Mouse (Mus musculus): ENCODE results near the gene Polr3b. TPM values are rescaled to one million over a fixed set of nuclear protein-coding genes. Genes with fewer than 3 reads are reported as not detected.

Gene Polr3b
- polyA plus RNA-seq, 1 experiment from 2014 or later, result 15.8 TPM

DNA sequence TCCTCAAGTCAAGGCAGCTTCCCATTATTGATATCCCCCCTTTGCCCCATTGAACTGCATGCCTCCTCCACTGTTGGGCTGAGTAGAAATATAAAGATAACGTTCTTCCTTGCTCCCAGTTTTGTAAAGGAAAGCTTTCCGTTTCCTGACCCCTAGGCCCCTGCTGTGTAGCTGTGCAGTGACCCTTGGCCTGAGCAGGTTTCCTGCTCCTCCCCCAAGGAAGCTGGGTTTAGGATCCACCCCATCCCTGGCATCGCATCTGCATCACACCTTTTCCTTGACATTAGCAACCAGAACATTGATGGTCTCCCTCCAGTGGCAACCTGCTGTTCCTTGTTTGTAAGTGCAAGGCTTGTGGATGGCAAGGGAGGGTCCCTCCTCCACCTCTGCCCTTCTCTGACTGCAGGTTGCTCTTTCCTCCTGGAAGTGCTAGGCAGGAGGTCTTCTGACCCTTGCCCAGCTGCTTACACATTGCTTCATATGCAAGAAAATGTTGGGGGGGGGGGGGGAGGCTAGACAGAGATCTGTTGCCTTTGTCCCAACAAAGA is 43.7 kb downstream of the Polr3b start:
- Histone ChIP-seq H3K27me3 (replicated peaks; ENCODE audit: control insufficient read depth, insufficient read depth, low read length) (no peaks in the 10 kb centered on the region), H3K4me3 (ENCODE audit: low read depth, low read length) (no peak overlapping the region), H3K9me3 (ENCODE audit: control insufficient read depth, low read length) (no peaks in the 10 kb centered on the region), H3K36me3 (ENCODE audit: control insufficient read depth, insufficient read depth, low read length) (peaks cover 13% of the 10 kb centered on the region; the same call in 1 of the 2 replicates), H3K27ac (ENCODE audit: low read depth, low read length) (no peak overlapping the region), H3K9ac (ENCODE audit: low read depth, low read length) (no peak overlapping the region), H3K4me1 (replicated peaks; ENCODE audit: control insufficient read depth, insufficient read depth, low read length) (no peaks in the 10 kb centered on the region), H3K4me2 (no peak overlapping the region)
- ATAC-seq (replicated peaks; ENCODE audit: low FRiP score) (no peak), DNase-seq (ENCODE audit: low spot score) (no peak)
- WGBS, result 63% methylated on average over 3 of the region's 3 CpGs

DNA sequence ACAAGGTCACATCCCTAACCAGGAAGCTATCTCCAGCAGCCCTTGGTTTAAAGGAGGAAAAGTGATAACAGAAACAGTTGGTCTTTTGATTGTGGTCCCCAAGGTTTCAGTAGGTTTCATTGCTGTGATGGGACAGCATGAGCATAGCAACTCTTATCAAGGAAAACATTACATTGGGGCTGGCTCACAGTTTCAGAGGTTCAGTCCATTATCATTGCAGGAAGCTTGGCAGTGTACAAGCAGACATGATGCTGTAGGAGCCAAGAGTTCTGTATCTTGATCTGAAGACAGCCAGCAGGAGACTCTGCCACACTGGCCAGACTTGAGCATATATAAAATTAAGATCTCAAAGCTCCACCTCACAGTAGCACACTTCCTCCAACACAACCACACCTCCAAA is 53.6 kb downstream of the Polr3b start:
- ATAC-seq (replicated peaks; ENCODE audit: low FRiP score), result no peak
- no peaks in the 10 kb centered on the region for H3K9me3 ChIP-seq (ENCODE audit: control insufficient read depth, low read length)
- no peak overlapping the region for H3K9ac ChIP-seq (ENCODE audit: low read depth, low read length)
- no peaks in the 10 kb centered on the region for H3K4me1 ChIP-seq (replicated peaks; ENCODE audit: control insufficient read depth, insufficient read depth, low read length)
- no peak overlapping the region for H3K27ac ChIP-seq (ENCODE audit: low read depth, low read length)
- no peak overlapping the region for H3K4me3 ChIP-seq (ENCODE audit: low read depth, low read length)
- peaks cover 10% of the 10 kb centered on the region; the same call in 1 of the 2 replicates for H3K36me3 ChIP-seq (ENCODE audit: control insufficient read depth, insufficient read depth, low read length)
- no peaks in the 10 kb centered on the region for H3K27me3 ChIP-seq (replicated peaks; ENCODE audit: control insufficient read depth, insufficient read depth, low read length)
- no peak for DNase-seq (ENCODE audit: low spot score)
- H3K4me2 ChIP-seq, result no peak overlapping the region

DNA sequence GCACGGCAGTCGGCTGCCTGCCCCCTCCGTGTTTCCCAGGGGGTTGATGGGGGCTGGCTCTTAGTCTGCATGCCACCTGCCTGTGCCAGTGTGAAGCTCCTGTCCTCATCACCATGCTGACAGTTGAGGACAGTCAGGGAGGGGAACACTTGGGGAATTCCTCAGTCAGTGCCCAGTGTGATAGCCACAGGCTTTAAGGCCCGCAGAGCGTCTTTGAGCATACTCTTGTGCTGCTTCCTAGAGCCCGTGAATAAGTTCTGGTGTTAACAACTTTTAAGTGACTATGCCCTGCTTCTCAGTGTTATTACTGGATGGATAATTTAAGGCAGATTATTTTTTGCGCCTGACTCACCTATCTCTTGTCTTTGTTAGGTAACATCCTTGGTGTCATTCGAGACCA is 54.4 kb downstream of the Polr3b start:
- no peak overlapping the region for H3K4me3 ChIP-seq (ENCODE audit: low read depth, low read length)
- DNase-seq (ENCODE audit: low spot score) (no peak), ATAC-seq (replicated peaks; ENCODE audit: low FRiP score) (no peak)
- H3K27ac ChIP-seq (ENCODE audit: low read depth, low read length), result no peak overlapping the region
- H3K27me3 ChIP-seq (replicated peaks; ENCODE audit: control insufficient read depth, insufficient read depth, low read length), result no peaks in the 10 kb centered on the region
- H3K4me1 ChIP-seq (replicated peaks; ENCODE audit: control insufficient read depth, insufficient read depth, low read length), result no peaks in the 10 kb centered on the region
- no peak overlapping the region for H3K9ac ChIP-seq (ENCODE audit: low read depth, low read length)
- peaks cover 11% of the 10 kb centered on the region; the same call in 1 of the 2 replicates for H3K36me3 ChIP-seq (ENCODE audit: control insufficient read depth, insufficient read depth, low read length)
- 93% methylated on average over 8 of the region's 8 CpGs for WGBS
- no peaks in the 10 kb centered on the region for H3K9me3 ChIP-seq (ENCODE audit: control insufficient read depth, low read length)
- no peak overlapping the region for H3K4me2 ChIP-seq

DNA sequence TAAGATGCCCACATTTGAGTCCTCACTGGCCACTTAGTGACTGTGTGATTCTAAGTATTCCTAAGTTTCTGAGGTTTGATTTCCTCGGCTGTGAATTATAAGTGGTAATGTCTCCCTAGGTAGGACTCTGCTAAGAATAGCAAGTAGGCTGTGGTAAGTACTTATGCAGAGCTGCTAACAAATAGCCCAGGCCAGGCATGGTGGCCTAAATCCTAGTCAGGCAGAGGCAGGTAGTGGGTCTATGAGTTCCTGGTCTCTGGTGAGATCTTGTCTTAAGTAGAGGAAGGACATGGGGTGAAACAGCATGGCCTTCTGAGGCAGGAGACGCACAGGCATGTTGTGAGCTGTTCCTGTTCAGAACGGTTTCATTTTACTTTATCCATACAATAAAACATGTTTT is 55.8 kb downstream of the Polr3b start:
- Histone ChIP-seq H3K36me3 (ENCODE audit: control insufficient read depth, insufficient read depth, low read length) (peaks cover 13% of the 10 kb centered on the region; the same call in 1 of the 2 replicates), H3K27ac (ENCODE audit: low read depth, low read length) (no peak overlapping the region), H3K4me3 (ENCODE audit: low read depth, low read length) (no peak overlapping the region), H3K9ac (ENCODE audit: low read depth, low read length) (no peak overlapping the region), H3K27me3 (replicated peaks; ENCODE audit: control insufficient read depth, insufficient read depth, low read length) (no peaks in the 10 kb centered on the region), H3K4me1 (replicated peaks; ENCODE audit: control insufficient read depth, insufficient read depth, low read length) (no peaks in the 10 kb centered on the region), H3K9me3 (ENCODE audit: control insufficient read depth, low read length) (no peaks in the 10 kb centered on the region), H3K4me2 (no peak overlapping the region)
- DNase-seq (ENCODE audit: low spot score) (no peak), ATAC-seq (replicated peaks; ENCODE audit: low FRiP score) (no peak)
- 87% methylated on average over 3 of the region's 3 CpGs for WGBS

DNA sequence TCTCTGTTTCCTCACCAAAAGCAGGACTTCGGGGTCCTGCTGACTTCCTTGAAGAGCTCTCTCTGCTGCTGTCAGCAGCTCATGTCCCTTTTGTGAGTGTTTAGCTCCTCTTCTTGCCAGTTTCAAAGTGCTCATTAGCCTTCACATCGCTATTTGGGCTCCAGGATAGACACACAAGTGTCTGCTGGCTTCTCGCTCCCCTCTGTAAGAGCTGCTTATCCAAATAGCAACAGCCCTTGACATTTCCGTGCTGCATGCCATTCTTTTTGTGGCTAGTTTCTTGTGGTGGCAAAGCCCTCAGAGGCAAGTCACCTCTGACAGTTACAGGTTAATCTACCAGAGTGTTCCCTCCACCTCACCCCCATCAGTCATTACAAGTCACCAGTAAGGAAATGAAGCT is 56.3 kb downstream of the Polr3b start:
- no peak overlapping the region for H3K9ac ChIP-seq (ENCODE audit: low read depth, low read length)
- H3K36me3 ChIP-seq (ENCODE audit: control insufficient read depth, insufficient read depth, low read length), result peaks cover 10% of the 10 kb centered on the region; the same call in 1 of the 2 replicates
- WGBS, result 79% methylated on average over 4 of the region's 4 CpGs
- ATAC-seq (replicated peaks; ENCODE audit: low FRiP score), result no peak
- H3K27me3 ChIP-seq (replicated peaks; ENCODE audit: control insufficient read depth, insufficient read depth, low read length), result no peaks in the 10 kb centered on the region
- no peak for DNase-seq (ENCODE audit: low spot score)
- no peaks in the 10 kb centered on the region for H3K4me1 ChIP-seq (replicated peaks; ENCODE audit: control insufficient read depth, insufficient read depth, low read length)
- no peaks in the 10 kb centered on the region for H3K9me3 ChIP-seq (ENCODE audit: control insufficient read depth, low read length)
- H3K4me3 ChIP-seq (ENCODE audit: low read depth, low read length), result no peak overlapping the region
- H3K27ac ChIP-seq (ENCODE audit: low read depth, low read length), result no peak overlapping the region
- no peak overlapping the region for H3K4me2 ChIP-seq

DNA sequence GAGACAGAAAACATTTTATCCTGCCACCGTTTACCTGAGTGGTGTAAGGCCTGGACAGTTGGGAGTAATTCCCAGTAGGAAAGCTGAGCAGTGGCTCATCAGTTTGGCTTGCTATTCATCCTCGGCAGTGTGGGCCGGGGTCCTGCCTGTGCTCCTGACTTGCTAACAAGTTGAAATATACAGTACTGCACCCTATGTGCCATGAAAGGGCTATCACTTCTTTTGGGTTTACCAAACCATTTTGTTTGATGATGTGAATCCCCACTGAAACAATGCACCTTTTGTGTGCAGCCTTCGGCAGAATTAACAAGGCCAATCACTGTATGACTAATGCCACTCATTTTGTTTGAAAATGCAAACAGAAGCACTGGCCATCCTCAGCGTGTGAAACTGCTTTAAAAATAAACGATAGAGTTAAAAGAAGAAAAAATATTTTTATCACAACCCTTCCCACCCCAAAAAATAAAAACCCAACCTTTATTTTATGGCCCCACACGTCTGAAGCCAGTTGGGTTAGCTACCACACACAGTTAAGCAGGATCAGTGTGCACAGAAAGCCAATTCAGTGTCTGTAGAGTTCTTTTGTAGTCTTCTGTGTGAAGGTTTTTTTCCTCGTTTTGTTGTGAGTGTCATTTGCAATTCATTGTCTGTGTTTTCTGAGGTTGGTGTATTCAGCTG is 63.5 kb downstream of the Polr3b start:
- 0 out of 2 replicates have a peak, but pooled peaks cover 3% of the 10 kb centered on the region for H3K36me3 ChIP-seq (ENCODE audit: control insufficient read depth, insufficient read depth, low read length)
- H3K27ac ChIP-seq (ENCODE audit: low read depth, low read length), result no peak overlapping the region
- no peak overlapping the region for H3K9ac ChIP-seq (ENCODE audit: low read depth, low read length)
- H3K9me3 ChIP-seq (ENCODE audit: control insufficient read depth, low read length), result no peaks in the 10 kb centered on the region
- ATAC-seq (replicated peaks; ENCODE audit: low FRiP score) (no peak), DNase-seq (ENCODE audit: low spot score) (no peak)
- no peak overlapping the region for H3K4me2 ChIP-seq
- H3K27me3 ChIP-seq (replicated peaks; ENCODE audit: control insufficient read depth, insufficient read depth, low read length), result no peaks in the 10 kb centered on the region
- 79% methylated on average over 8 of the region's 8 CpGs for WGBS
- H3K4me1 ChIP-seq (replicated peaks; ENCODE audit: control insufficient read depth, insufficient read depth, low read length), result no peaks in the 10 kb centered on the region
- H3K4me3 ChIP-seq (ENCODE audit: low read depth, low read length), result no peak overlapping the region

DNA sequence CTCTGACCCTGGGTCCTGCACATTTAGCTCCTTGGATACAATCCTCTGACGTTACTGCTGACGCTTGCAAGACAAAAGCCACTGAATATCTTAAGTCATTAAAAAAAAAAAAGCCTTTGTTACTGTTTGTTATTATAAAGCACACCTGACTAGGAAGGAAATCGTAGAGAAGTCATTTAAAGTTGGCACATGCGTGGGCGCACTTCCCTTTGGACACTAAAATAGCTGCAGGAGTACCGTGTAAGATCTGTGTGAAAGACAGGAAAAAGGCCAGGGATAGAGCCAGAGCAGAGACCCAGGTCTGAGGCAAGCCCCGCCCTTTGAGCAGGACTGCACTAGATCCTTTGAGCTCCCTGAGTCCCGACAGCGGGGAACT is 64.0 kb downstream of the Polr3b start:
- Histone ChIP-seq H3K27me3 (replicated peaks; ENCODE audit: control insufficient read depth, insufficient read depth, low read length) (no peaks in the 10 kb centered on the region), H3K4me1 (replicated peaks; ENCODE audit: control insufficient read depth, insufficient read depth, low read length) (no peaks in the 10 kb centered on the region), H3K27ac (ENCODE audit: low read depth, low read length) (no peak overlapping the region), H3K9me3 (ENCODE audit: control insufficient read depth, low read length) (no peaks in the 10 kb centered on the region), H3K4me2 (no peak overlapping the region), H3K36me3 (ENCODE audit: control insufficient read depth, insufficient read depth, low read length) (0 out of 2 replicates have a peak, but pooled peaks cover 3% of the 10 kb centered on the region), H3K9ac (ENCODE audit: low read depth, low read length) (no peak overlapping the region), H3K4me3 (ENCODE audit: low read depth, low read length) (no peak overlapping the region)
- ATAC-seq (replicated peaks; ENCODE audit: low FRiP score) (no peak), DNase-seq (ENCODE audit: low spot score) (no peak)
- 70% methylated on average over 9 of the region's 9 CpGs for WGBS

DNA sequence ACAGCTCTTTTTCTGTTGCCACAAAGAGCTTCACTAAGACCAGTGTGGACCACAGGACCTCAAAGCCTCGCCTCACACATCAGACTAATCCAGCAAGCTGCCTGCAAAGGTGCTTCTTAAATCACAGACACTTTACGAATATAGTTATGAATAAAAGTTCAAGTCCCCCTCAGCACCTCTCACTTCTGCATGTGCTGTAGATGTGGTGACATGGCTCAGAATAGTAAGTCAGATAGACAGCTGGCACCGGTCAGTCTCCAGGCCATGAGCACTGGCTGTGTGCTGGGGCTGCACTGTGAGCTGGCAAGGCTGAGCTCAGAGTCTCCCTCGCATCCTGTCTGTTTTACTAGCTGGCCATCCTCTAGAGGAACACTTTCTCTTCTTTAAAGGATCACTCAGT is 64.6 kb downstream of the Polr3b start:
- H3K4me3 ChIP-seq (ENCODE audit: low read depth, low read length), result no peak overlapping the region
- no peak overlapping the region for H3K4me2 ChIP-seq
- WGBS, result 83% methylated on average over 4 of the region's 4 CpGs
- H3K9ac ChIP-seq (ENCODE audit: low read depth, low read length), result no peak overlapping the region
- no peaks in the 10 kb centered on the region for H3K36me3 ChIP-seq (ENCODE audit: control insufficient read depth, insufficient read depth, low read length)
- ATAC-seq (replicated peaks; ENCODE audit: low FRiP score) (no peak), DNase-seq (ENCODE audit: low spot score) (no peak)
- no peaks in the 10 kb centered on the region for H3K9me3 ChIP-seq (ENCODE audit: control insufficient read depth, low read length)
- no peak overlapping the region for H3K27ac ChIP-seq (ENCODE audit: low read depth, low read length)
- no peaks in the 10 kb centered on the region for H3K4me1 ChIP-seq (replicated peaks; ENCODE audit: control insufficient read depth, insufficient read depth, low read length)
- H3K27me3 ChIP-seq (replicated peaks; ENCODE audit: control insufficient read depth, insufficient read depth, low read length), result no peaks in the 10 kb centered on the region

DNA sequence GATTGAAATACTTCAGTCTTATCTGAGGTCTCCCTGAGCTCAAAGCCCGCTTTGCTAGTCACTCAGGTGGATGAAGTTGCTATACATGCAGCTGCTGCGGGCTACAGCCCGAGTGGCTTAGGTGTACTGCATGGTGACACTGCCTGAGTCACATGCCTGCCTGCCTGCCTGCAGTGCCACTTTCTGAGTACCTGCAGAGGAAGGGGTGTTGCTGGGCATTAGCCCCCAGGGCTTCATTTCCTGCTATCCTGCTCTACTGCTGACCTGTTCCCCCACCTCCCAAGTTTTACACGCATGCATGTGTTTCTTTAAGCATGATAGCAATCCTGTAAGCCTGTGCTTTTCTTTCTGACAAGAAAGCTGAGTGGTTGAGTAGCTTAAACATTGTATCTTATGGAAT is 65.6 kb downstream of the Polr3b start:
- ATAC-seq (replicated peaks; ENCODE audit: low FRiP score) (no peak), DNase-seq (ENCODE audit: low spot score) (no peak)
- Histone ChIP-seq H3K36me3 (ENCODE audit: control insufficient read depth, insufficient read depth, low read length) (no peaks in the 10 kb centered on the region), H3K4me2 (no peak overlapping the region), H3K9ac (ENCODE audit: low read depth, low read length) (no peak overlapping the region), H3K4me1 (replicated peaks; ENCODE audit: control insufficient read depth, insufficient read depth, low read length) (no peaks in the 10 kb centered on the region), H3K27ac (ENCODE audit: low read depth, low read length) (no peak overlapping the region), H3K4me3 (ENCODE audit: low read depth, low read length) (no peak overlapping the region), H3K9me3 (ENCODE audit: control insufficient read depth, low read length) (no peaks in the 10 kb centered on the region), H3K27me3 (replicated peaks; ENCODE audit: control insufficient read depth, insufficient read depth, low read length) (no peaks in the 10 kb centered on the region)
- WGBS, result 90% methylated on average over 4 of the region's 4 CpGs
